Mouse (Mus musculus) kidney, adult 2 months (tissue): ENCODE measurements around the gene Tbcel. TPM values are rescaled to one million over a fixed set of nuclear protein-coding genes. Genes with fewer than 3 reads are reported as not detected.

Experiments
- DNase-seq: peaks from one replicate; pipeline ENCODE4 v3.0.0; 2021
- H3K27ac ChIP-seq: fragments of 200-500 bp; 2 replicates; pipeline ENCODE4 v1.5.1; 2012; ENCODE audit warnings: low read depth, low read length, control low read depth, inconsistent platforms; ENCODE audit not compliant: insufficient read depth
- H3K27me3 ChIP-seq: fragments of 200-500 bp; replicated peaks from 2 replicates; pipeline ENCODE4 v1.6.1; 2012; ENCODE audit warnings: mild to moderate bottlenecking, moderate library complexity, low read length, inconsistent platforms; ENCODE audit not compliant: control insufficient read depth, insufficient read depth
- H3K36me3 ChIP-seq: fragments of 200-500 bp; 2 replicates; pipeline ENCODE4 v1.6.1; 2012; ENCODE audit warnings: mild to moderate bottlenecking, moderate library complexity, low read length, inconsistent platforms; ENCODE audit not compliant: control insufficient read depth, insufficient read depth
- H3K4me1 ChIP-seq: fragments of 200-500 bp; 2 replicates; pipeline ENCODE4 v1.6.1; 2011; ENCODE audit warnings: low read length; ENCODE audit not compliant: control insufficient read depth, insufficient read depth
- H3K4me3 ChIP-seq: fragments of 200-500 bp; 2 replicates; pipeline ENCODE4 v1.5.1; 2011; ENCODE audit warnings: mild to moderate bottlenecking, low read depth, low read length, control low read depth; ENCODE audit not compliant: insufficient read depth
- CTCF ChIP-seq: fragments of 200-500 bp; conservative IDR thresholded peaks from 2 replicates; pipeline ENCODE4 v1.5.1; 2011; ENCODE audit warnings: low read depth, mild to moderate bottlenecking, control low read depth, low read length, moderate library complexity, mixed read lengths; ENCODE audit not compliant: insufficient read depth, insufficient read length
- POLR2A ChIP-seq: fragments of 200-500 bp; IDR thresholded peaks from one replicate; pipeline ENCODE4 v1.6.1; 2011; ENCODE audit warnings: low read depth, low read length, control low read depth
- WGBS: fragments of 180-500 bp; shearing (Covaris S2); methylation state at CpG from one replicate; pipeline ENCODE4 v1.1.7; 2018; 5-methylcytosine and 5-hydroxymethylcytosine counted together
- polyA plus RNA-seq: library from polyadenylated mRNA; depleted of rRNA; stranded (reverse); fragments of >200 nt; gene quantifications from 2 replicates; pipeline ENCODE4 v1.2.3, GENCODE M21; 2012

Tbcel gene
- polyA plus RNA-seq, 1 experiment, result 25.9 TPM

- H3K27ac ChIP-seq, result no peak overlapping the region
- no peak for TF ChIP-seq POLR2A
- no peak for TF ChIP-seq CTCF
- no peaks in the 10 kb centered on the region for H3K27me3 ChIP-seq
- peaks cover 1% of the 10 kb centered on the region; the same call in 1 of the 2 replicates for H3K36me3 ChIP-seq
- no peak overlapping the region for H3K4me3 ChIP-seq
- no peaks in the 10 kb centered on the region for H3K4me1 ChIP-seq
- WGBS, result 96% methylated on average over 2 of the region's 2 CpGs
- DNase-seq, result no peak
Observed at GRCm38 (mm10) chr9:42419687-42420086, 87.9 kb downstream of the Tbcel start.

- 92% methylated on average over 5 of the region's 5 CpGs for WGBS
- H3K27ac ChIP-seq, result no peak overlapping the region
- no peak for DNase-seq
- H3K27me3 ChIP-seq, result no peaks in the 10 kb centered on the region
- H3K4me3 ChIP-seq, result no peak overlapping the region
- peaks cover 1% of the 10 kb centered on the region; the same call in 1 of the 2 replicates for H3K36me3 ChIP-seq
- TF ChIP-seq POLR2A (no peak), CTCF (no peak)
- no peaks in the 10 kb centered on the region for H3K4me1 ChIP-seq
Observed at GRCm38 (mm10) chr9:42418786-42419185, 88.8 kb downstream of the Tbcel start.

GRCm38 (mm10) chr9:42417352-42417952 lies 90.2 kb downstream of the Tbcel start:
- 69% methylated on average over 12 of the region's 12 CpGs for WGBS
- H3K27ac ChIP-seq, result no peak overlapping the region
- TF ChIP-seq CTCF (no peak), POLR2A (no peak)

GRCm38 (mm10) chr9:42415184-42415583 lies 92.4 kb downstream of the Tbcel start:
- no peak overlapping the region for H3K4me3 ChIP-seq
- DNase-seq, result no peak
- no peaks in the 10 kb centered on the region for H3K27me3 ChIP-seq
- no peak overlapping the region for H3K27ac ChIP-seq
- H3K36me3 ChIP-seq, result peaks cover 3% of the 10 kb centered on the region; the same call in 1 of the 2 replicates
- TF ChIP-seq CTCF, result no peak
- no peak for TF ChIP-seq POLR2A
- no peaks in the 10 kb centered on the region for H3K4me1 ChIP-seq
- WGBS, result 47% methylated on average over 1 of the region's 1 CpGs

More at GRCm38 (mm10) chr9:42417352-42417952, 90.2 kb downstream of the Tbcel start:
- Histone ChIP-seq H3K36me3 (peaks cover 3% of the 10 kb centered on the region; the same call in 1 of the 2 replicates), H3K4me1 (no peaks in the 10 kb centered on the region), H3K27me3 (no peaks in the 10 kb centered on the region), H3K4me3 (no peak overlapping the region)
- no peak for DNase-seq

GRCm38 (mm10) chr9:42413345-42413744 lies 94.3 kb downstream of the Tbcel start:
- H3K36me3 ChIP-seq, result peaks cover 3% of the 10 kb centered on the region; the same call in 1 of the 2 replicates
- no peak overlapping the region for H3K4me3 ChIP-seq
- WGBS, result 75% methylated on average over 12 of the region's 12 CpGs
- TF ChIP-seq CTCF (no peak), POLR2A (no peak)
- H3K27me3 ChIP-seq, result no peaks in the 10 kb centered on the region
- H3K27ac ChIP-seq, result no peak overlapping the region
- no peak for DNase-seq
- H3K4me1 ChIP-seq, result no peaks in the 10 kb centered on the region

GRCm38 (mm10) chr9:42411296-42411695 lies 96.3 kb downstream of the Tbcel start:
- 73% methylated on average over 6 of the region's 6 CpGs for WGBS
- no peak for DNase-seq

GRCm38 (mm10) chr9:42405736-42406135 lies 101.9 kb downstream of the Tbcel start:
- H3K4me1 ChIP-seq, result no peaks in the 10 kb centered on the region
- H3K4me3 ChIP-seq, result no peak overlapping the region
- no peaks in the 10 kb centered on the region for H3K36me3 ChIP-seq
- DNase-seq, result no peak
- WGBS, result 79% methylated on average over 4 of the region's 4 CpGs
- no peak for TF ChIP-seq CTCF
- no peak for TF ChIP-seq POLR2A
- no peak overlapping the region for H3K27ac ChIP-seq
- no peaks in the 10 kb centered on the region for H3K27me3 ChIP-seq

More at GRCm38 (mm10) chr9:42411296-42411695, 96.3 kb downstream of the Tbcel start:
- TF ChIP-seq CTCF (no peak), POLR2A (no peak)
- Histone ChIP-seq H3K4me1 (no peaks in the 10 kb centered on the region), H3K27ac (no peak overlapping the region), H3K36me3 (peaks cover 3% of the 10 kb centered on the region; the same call in 1 of the 2 replicates), H3K27me3 (no peaks in the 10 kb centered on the region), H3K4me3 (no peak overlapping the region)
